Mouse (Mus musculus) midbrain, embryonic 11.5 days (tissue): ENCODE data around the gene Zmynd12. TPM values are rescaled to one million over a fixed set of nuclear protein-coding genes. Genes with fewer than 3 reads are reported as not detected.

ENCODE experiments used
- ATAC-seq: fragments of 200-750 bp; cut with Nextera tagmentation; 2 replicates; pipeline ENCODE4 v1.8.0; 2017; ENCODE audit warnings: moderate TSS enrichment, moderate library complexity; ENCODE audit not compliant: low FRiP score
- DNase-seq: peaks from one replicate; pipeline ENCODE4 v3.0.0; 2015; ENCODE audit warnings: low spot score; ENCODE audit errors: missing footprints
- H3K27ac ChIP-seq: fragments of 300-500 bp; sonication (generic); 2 replicates; pipeline ENCODE4 v1.5.1; 2014; ENCODE audit warnings: low read depth, low read length
- H3K27me3 ChIP-seq: fragments of 300-500 bp; sonication (generic); 2 replicates; pipeline ENCODE4 v1.6.1; 2014; ENCODE audit warnings: mild to moderate bottlenecking, low read length, moderate library complexity, mixed read lengths; ENCODE audit not compliant: control insufficient read depth, insufficient read depth
- H3K36me3 ChIP-seq: fragments of 300-500 bp; sonication (generic); 2 replicates; pipeline ENCODE4 v1.6.1; 2014; ENCODE audit warnings: mild to moderate bottlenecking, low read length, moderate library complexity, mixed read lengths; ENCODE audit not compliant: control insufficient read depth, insufficient read depth
- H3K4me1 ChIP-seq: fragments of 300-500 bp; sonication (generic); 2 replicates; pipeline ENCODE4 v1.6.1; 2014; ENCODE audit warnings: low read length; ENCODE audit not compliant: control insufficient read depth, insufficient read depth
- H3K4me2 ChIP-seq: fragments of 300-500 bp; sonication (generic); 2 replicates; pipeline ENCODE4 v1.6.1; 2014; ENCODE audit warnings: mild to moderate bottlenecking, moderate library complexity
- H3K4me3 ChIP-seq: fragments of 300-500 bp; sonication (generic); 2 replicates; pipeline ENCODE4 v1.5.1; 2014; ENCODE audit warnings: low read depth, low read length
- H3K9ac ChIP-seq: fragments of 300-500 bp; sonication (generic); 2 replicates; pipeline ENCODE4 v1.6.1; 2014; ENCODE audit warnings: low read length
- H3K9me3 ChIP-seq: fragments of 300-500 bp; sonication (generic); 2 replicates; pipeline ENCODE4 v1.6.1; 2016; ENCODE audit warnings: low read length; ENCODE audit not compliant: control insufficient read depth
- WGBS: fragments of 180-500 bp; shearing (Covaris S2); extraction: QIAGEN DNeasy Blood & Tissue Kit; methylation state at CpG from one replicate; pipeline ENCODE4 v1.1.7; 2014; 5-methylcytosine and 5-hydroxymethylcytosine counted together
- polyA plus RNA-seq: library from polyadenylated mRNA; unstranded; fragments of >200 nt; fragmentation: Nextera tagmentation; extraction: Ambion mirVana; gene quantifications from 2 replicates; pipeline ENCODE4 v1.2.1, GENCODE M21; 2014

Zmynd12 gene
- polyA plus RNA-seq = 0.41 TPM in 1 of 2 replicates, not detected in the other

DNA sequence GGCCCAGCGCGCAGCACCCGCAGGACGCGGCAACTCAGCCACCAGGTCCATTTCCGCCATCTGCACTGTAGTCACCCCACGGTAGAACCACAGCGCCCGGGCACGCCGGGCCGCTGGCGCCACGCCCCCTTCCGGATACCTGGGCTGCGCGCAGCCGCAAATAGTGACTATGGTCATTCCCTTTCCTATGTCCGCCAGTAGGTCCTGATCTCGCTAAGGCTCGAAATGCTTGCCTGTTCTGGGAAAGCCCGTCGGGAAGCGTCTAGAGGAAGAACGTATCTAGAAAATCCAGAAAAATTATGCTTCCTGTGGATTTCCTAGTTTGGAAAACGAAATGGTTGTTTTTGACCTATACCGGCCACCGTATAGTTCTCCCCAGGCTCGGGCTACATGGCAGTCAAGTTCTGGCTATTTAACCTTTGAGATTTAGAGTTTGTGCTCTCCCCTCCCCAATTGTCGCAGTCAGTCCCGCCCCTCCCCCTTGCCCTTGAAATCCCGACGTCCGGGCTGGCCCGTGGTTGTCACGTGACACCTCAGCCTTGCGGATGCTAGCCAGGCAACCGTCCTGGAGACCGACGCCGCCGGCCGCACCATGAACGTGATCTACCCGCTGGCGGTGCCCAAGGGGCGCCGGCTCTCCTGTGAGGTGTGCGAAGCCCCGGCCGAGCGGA is at the start of gene Zmynd12, which contains the start of gene Ppcs:
TSS of gene Zmynd12 (plus strand) at position 521 of the 671 bp plus-strand sequence.
TSS of gene Ppcs (minus strand) at position 127 of the 671 bp plus-strand sequence.
- Histone ChIP-seq H3K4me1 (peaks cover 12% of the 10 kb centered on the region), H3K9ac (peak within 1 kb of the TSS; percentile 80), H3K4me3 (peak within 1 kb of the TSS; percentile 67), H3K27me3 (no peaks in the 10 kb centered on the region), H3K4me2 (peak within 1 kb of the TSS; percentile 88), H3K36me3 (no peaks in the 10 kb centered on the region), H3K27ac (peak within 1 kb of the TSS; percentile 72), H3K9me3 (no peaks in the 10 kb centered on the region)
- DNase-seq = peak; percentile 99
- WGBS = under 1% methylated on average over 52 of the region's 52 CpGs
- ATAC-seq = peak; percentile 96

DNA sequence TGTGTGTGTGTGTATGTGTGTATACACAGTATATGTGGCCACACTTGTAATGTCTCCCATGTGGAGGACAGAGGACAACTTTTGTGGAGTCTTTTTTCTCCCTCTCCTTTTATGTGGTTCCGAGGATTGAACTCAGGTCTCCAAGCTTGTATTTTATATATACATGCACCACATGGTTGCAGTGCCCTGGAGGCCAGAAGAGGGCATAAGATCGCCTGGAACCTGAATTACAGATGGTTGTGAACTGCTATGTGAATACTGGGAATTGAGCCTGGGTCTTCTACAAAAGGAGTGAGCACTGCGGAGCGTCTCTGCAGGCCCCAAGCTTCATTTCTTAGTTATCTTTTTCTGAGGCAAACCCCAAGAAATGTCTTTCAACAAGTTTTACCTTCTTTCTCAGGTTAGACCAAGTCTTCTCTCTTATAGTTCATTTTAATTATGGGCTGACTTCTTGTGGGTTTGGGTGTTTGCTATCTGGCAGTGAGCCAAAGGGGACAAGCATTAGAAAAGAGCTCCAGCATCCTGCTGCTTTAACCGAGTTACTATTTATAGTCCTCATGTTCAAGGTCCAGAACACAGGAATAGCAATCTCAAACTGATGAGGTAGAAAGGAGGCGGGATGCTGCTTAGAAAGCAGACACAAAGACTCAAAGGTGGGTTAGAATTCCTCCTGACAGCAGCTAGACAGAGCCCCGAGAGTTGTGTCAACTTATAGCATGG is 41.0 kb upstream of the Zmynd12 start:
- Histone ChIP-seq H3K36me3 (no peaks in the 10 kb centered on the region), H3K4me3 (no peak overlapping the region), H3K9me3 (no peaks in the 10 kb centered on the region), H3K4me2 (no peak overlapping the region), H3K4me1 (no peaks in the 10 kb centered on the region), H3K9ac (no peak overlapping the region), H3K27me3 (no peaks in the 10 kb centered on the region), H3K27ac (no peak overlapping the region)
- DNase-seq = no peak
- WGBS = 80% methylated on average over 7 of the region's 7 CpGs
- ATAC-seq = no peak

DNA sequence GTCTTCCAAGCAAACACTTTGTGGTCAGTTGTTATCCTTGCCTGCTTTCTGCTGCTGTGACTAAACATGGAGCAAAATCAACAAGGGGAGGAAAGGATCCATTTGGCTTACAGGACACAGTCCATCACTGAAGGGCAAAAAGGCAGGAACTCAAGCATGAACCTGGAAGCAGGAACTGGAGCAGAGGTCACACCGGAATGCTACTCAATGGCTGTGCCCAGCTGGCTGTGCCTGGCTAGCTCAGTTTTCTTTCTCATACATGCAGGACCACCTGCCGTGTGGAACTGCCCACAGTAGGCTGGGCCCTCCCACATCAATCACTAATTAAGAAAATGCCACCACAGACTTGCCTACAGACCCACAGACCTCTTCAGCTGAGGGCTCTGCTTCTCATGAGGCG is 33.4 kb upstream of the Zmynd12 start:
- Histone ChIP-seq H3K9ac (no peak overlapping the region), H3K4me3 (no peak overlapping the region), H3K4me1 (no peaks in the 10 kb centered on the region), H3K9me3 (no peaks in the 10 kb centered on the region), H3K27me3 (no peaks in the 10 kb centered on the region), H3K27ac (no peak overlapping the region), H3K4me2 (no peak overlapping the region), H3K36me3 (no peaks in the 10 kb centered on the region)
- WGBS = 58% methylated on average over 3 of the region's 3 CpGs
- DNase-seq (no peak), ATAC-seq (no peak)

DNA sequence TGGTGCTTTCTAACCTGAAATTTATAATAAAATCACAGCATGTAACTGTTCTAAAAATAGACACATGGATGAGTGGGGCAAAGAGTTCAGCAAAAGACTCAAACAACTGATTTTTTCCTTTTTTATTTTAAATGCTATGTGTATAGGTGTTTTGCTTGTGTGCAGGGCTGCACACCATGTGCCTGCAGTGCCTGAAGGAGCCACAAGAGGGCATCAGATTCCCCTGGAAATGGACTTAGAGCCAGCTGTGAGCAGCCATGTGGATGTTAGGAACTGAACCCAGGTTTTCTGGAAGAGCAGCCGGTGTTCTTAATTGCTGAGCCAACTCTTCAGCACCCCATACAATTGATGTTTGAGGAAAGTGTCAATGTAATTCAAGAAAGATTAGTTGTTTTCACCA is 32.2 kb upstream of the Zmynd12 start:
- Histone ChIP-seq H3K4me3 (no peak overlapping the region), H3K27me3 (no peaks in the 10 kb centered on the region), H3K9ac (no peak overlapping the region), H3K27ac (no peak overlapping the region), H3K9me3 (no peaks in the 10 kb centered on the region), H3K4me2 (no peak overlapping the region), H3K36me3 (no peaks in the 10 kb centered on the region), H3K4me1 (no peaks in the 10 kb centered on the region)
- 87% methylated on average over 1 of the region's 1 CpGs for WGBS
- ATAC-seq = no peak
- peak; percentile 90 for DNase-seq

DNA sequence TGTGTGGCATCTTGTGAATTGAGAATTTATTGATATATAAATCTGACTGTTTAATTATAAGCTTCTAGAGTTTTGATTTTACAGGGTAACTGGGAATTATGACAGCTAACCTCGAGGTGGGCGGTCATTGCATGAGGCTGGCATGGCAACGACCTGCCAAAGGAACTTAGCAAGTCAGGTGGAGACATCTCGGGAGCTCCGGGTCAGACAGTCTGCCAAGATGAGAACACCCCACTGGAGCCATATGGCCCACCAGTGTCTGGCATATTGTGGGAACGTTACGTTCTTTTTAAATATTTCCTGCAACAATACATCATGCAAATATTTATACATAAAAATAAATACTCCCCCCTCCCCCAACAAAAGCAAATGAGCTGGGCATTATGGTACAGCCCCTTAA is 23.9 kb upstream of the Zmynd12 start:
- Histone ChIP-seq H3K4me2 (no peak overlapping the region), H3K27ac (no peak overlapping the region), H3K27me3 (no peaks in the 10 kb centered on the region), H3K9ac (no peak overlapping the region), H3K36me3 (peaks cover 2% of the 10 kb centered on the region; the same call in 1 of the 2 replicates), H3K9me3 (no peaks in the 10 kb centered on the region), H3K4me3 (no peak overlapping the region), H3K4me1 (no peaks in the 10 kb centered on the region)
- no peak for ATAC-seq
- no peak for DNase-seq
- WGBS = 84% methylated on average over 7 of the region's 7 CpGs

DNA sequence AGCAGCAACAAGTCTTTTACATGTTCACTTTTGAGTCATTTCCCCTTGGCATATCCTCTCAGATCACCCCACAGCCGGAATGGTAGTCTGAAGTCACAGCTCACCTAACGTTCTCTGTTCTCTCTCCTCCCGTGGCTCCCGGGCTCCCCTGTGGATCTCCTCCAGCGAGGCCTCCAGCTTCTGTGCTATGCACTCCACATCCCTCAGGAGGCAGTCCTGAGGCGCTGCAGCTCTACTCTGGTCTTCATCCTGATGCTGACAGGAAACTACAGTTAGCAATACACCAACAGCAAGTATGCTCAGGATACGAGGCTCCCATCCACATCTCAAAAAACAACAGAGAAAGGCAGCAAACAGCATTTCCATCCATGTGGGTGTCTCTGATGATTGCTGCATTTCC is 21.7 kb upstream of the Zmynd12 start:
- WGBS = 66% methylated on average over 7 of the region's 7 CpGs
- H3K4me2 ChIP-seq = no peak overlapping the region
- no peaks in the 10 kb centered on the region for H3K9me3 ChIP-seq
- H3K27ac ChIP-seq = no peak overlapping the region
- DNase-seq (no peak), ATAC-seq (no peak)
- no peaks in the 10 kb centered on the region for H3K4me1 ChIP-seq
- no peak overlapping the region for H3K4me3 ChIP-seq
- H3K27me3 ChIP-seq = no peaks in the 10 kb centered on the region
- no peak overlapping the region for H3K9ac ChIP-seq
- peaks cover 2% of the 10 kb centered on the region; the same call in 1 of the 2 replicates for H3K36me3 ChIP-seq

DNA sequence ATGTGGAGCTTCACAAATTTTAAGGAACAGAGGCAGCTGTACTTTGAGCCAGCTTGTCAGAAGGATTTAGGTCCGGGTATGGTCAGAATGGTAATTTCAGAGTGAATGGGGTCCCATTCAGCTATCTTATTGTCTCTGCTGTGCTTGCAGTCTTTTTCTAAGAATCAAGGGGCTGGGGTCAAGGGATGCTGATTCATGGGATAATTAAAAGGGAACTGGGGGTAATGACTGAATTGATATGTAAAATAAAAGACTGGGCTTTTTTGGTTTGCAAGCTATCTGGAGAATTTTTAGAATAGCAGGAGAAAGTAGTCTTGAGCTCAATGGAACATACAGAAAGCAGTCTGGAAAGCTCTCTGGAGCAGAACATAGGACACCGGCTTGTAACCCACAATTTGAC is 19.2 kb upstream of the Zmynd12 start:
- Histone ChIP-seq H3K9me3 (no peaks in the 10 kb centered on the region), H3K27ac (no peak overlapping the region), H3K4me3 (no peak overlapping the region), H3K4me1 (no peaks in the 10 kb centered on the region), H3K36me3 (peaks cover 2% of the 10 kb centered on the region; the same call in 1 of the 2 replicates), H3K27me3 (no peaks in the 10 kb centered on the region), H3K4me2 (no peak overlapping the region), H3K9ac (no peak overlapping the region)
- ATAC-seq (no peak), DNase-seq (no peak)
- 79% methylated on average over 2 of the region's 2 CpGs for WGBS

DNA sequence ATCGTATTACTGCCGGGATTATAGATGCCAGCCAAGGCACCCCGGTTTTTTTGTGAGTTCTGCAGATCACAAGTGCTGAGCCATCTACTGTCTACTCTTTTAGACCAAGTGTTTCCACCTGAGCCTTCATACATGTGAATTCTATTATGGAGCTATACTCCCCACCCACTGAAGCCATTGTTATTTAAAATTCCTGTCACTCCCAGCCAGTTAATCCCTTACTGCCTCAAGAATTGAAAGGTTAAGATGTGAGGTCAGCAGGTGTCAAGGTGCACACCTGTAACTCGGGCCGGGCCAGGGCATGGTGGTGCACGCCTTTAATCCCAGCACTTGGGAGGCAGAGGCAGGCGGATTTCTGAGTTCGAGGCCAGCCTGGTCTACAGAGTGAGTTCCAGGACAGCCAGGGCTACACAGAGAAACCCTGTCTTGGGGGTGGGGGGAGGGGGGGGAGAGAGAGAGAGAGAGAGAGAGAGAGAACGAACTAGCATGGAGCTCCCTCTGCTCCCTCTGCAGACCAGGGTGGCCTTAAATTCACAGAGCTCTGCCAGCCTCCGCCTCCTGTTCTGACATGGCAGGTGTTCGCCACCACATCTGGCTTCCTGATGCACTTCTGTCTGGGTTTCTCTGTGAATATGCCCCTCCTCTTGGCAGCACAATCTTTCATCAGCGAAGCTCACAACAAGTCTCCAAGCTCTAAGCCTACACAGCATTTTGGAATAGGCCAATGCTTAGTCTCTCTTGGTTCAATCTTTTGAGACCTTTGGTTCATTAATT is 10.6 kb upstream of the Zmynd12 start:
- Histone ChIP-seq H3K4me3 (no peak overlapping the region), H3K4me1 (no peaks in the 10 kb centered on the region; the same call in 1 of the 2 replicates), H3K27me3 (no peaks in the 10 kb centered on the region), H3K36me3 (no peaks in the 10 kb centered on the region), H3K4me2 (no peak overlapping the region), H3K27ac (no peak overlapping the region), H3K9me3 (no peaks in the 10 kb centered on the region), H3K9ac (no peak overlapping the region)
- ATAC-seq (no peak), DNase-seq (no peak)
- WGBS = 77% methylated on average over 12 of the region's 12 CpGs

DNA sequence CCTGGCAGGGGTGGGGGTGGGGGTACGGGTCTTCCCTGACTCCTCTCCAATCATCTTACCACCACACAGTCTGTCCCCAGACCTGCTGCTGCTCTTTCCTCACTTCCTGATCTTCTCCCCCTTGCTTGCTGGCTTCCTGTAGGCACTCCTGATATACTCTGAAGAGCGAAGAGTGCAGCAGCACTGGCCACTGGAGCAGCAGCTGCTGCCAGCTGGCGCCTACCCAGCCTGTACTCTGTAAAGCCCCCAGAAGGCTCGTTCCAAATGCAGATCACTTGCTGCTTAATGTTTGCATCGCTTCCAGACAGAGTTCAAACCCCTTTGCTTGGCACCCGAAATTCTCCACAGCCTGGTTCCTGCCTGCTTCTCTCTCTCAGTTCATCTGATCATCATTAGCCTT is 9.8 kb upstream of the Zmynd12 start:
- H3K9me3 ChIP-seq = no peaks in the 10 kb centered on the region
- H3K36me3 ChIP-seq = no peaks in the 10 kb centered on the region
- H3K27me3 ChIP-seq = no peaks in the 10 kb centered on the region
- H3K4me2 ChIP-seq = no peak overlapping the region
- H3K9ac ChIP-seq = no peak overlapping the region
- H3K4me3 ChIP-seq = no peak overlapping the region
- ATAC-seq (no peak), DNase-seq (no peak)
- H3K4me1 ChIP-seq = no peaks in the 10 kb centered on the region; the same call in 1 of the 2 replicates
- WGBS = 81% methylated on average over 6 of the region's 6 CpGs
- no peak overlapping the region for H3K27ac ChIP-seq
